Comparison of ENCODE assay signal across 16 mouse cellular contexts in genomic region chr2:173770620-173771019, GRCm38 (mm10). TPM values are rescaled to one million over a fixed set of nuclear protein-coding genes. Genes with fewer than 3 reads are reported as not detected.
DNase-seq lines count a peak whose midpoint lies in the region; ATAC-seq and TF ChIP-seq lines count a peak whose summit lies in the region.
"Had no signal": no experiment of that assay in that cellular context is flagged by ENCODE, and none has a peak within 500 bp of the region (broad histone marks: within the 10 kb centered on the region; RNA-seq: fewer than 3 reads in every experiment).

No protein-coding gene starts in this region.

- 75% methylated on average over 5 of the region's 5 CpGs for WGBS in heart, postnatal 0 days
- WGBS in heart, embryonic 10.5 days: 80% methylated on average over 5 of the region's 5 CpGs
- 55% methylated on average over 5 of the region's 5 CpGs for WGBS in hindbrain, postnatal 0 days

- H3K4me3 ChIP-seq in heart, postnatal 0 days (ENCODE audit: low read depth, low read length): no peak overlapping the region
- H3K4me3 ChIP-seq in heart, embryonic 10.5 days: no peak overlapping the region
- H3K4me3 ChIP-seq in hindbrain, postnatal 0 days (ENCODE audit: low read length): no peak overlapping the region
- H3K4me3 ChIP-seq: lung, embryonic 15.5 days had no signal

- H3K36me3 ChIP-seq in heart, postnatal 0 days (replicated peaks; ENCODE audit: control insufficient read depth, insufficient read depth, low read length): peaks cover 4% of the 10 kb centered on the region; the same call in 1 of the 2 replicates
- H3K36me3 ChIP-seq in heart, embryonic 10.5 days: peaks cover 12% of the 10 kb centered on the region; the same call in 1 of the 2 replicates
- no peaks in the 10 kb centered on the region for H3K36me3 ChIP-seq in hindbrain, postnatal 0 days (ENCODE audit: insufficient read depth, low read length)
- H3K36me3 ChIP-seq: lung, embryonic 15.5 days had no signal

- ATAC-seq in heart, postnatal 0 days (ENCODE audit: insufficient read depth, low read depth): no peak
- ATAC-seq in hindbrain, postnatal 0 days: no peak
- no peak for ATAC-seq in erythroid progenitor cell, adult 5-6 weeks (replicated peaks; ENCODE audit: low FRiP score, poor library complexity, severe bottlenecking)

- no peaks in the 10 kb centered on the region for H3K9me3 ChIP-seq in heart, postnatal 0 days (replicated peaks; ENCODE audit: control insufficient read depth, low read length)
- no peaks in the 10 kb centered on the region for H3K9me3 ChIP-seq in heart, embryonic 10.5 days
- H3K9me3 ChIP-seq in hindbrain, postnatal 0 days (ENCODE audit: low read length): no peaks in the 10 kb centered on the region
- H3K9me3 ChIP-seq: G1E; lung, embryonic 15.5 days had no signal

- H3K4me2 ChIP-seq in heart, postnatal 0 days (ENCODE audit: low read depth, low read length): no peak overlapping the region
- H3K4me2 ChIP-seq in hindbrain, postnatal 0 days (ENCODE audit: low read depth, low read length): no peak overlapping the region
- H3K4me2 ChIP-seq: lung, embryonic 15.5 days had no signal

- no peak for DNase-seq in heart, postnatal 0 days (ENCODE audit: low spot score)
- no peak for DNase-seq in heart, embryonic 10.5 days (ENCODE audit: low spot score)
- DNase-seq in 416B (ENCODE audit: low read depth): peak; percentile 44
- DNase-seq in WW6 (ENCODE audit: low read depth, low spot score): peak; percentile 28
- DNase-seq in hindbrain, postnatal 0 days (ENCODE audit: low spot score): no peak
- DNase-seq in left cerebral cortex, adult 18-20 months (ENCODE audit: low spot score in 2 of 2): no peak
- no peak for DNase-seq in thymus, postnatal 4 days
- DNase-seq: heart, postnatal 36 days; thymus, postnatal 36 days had no signal

- peaks cover 14% of the 10 kb centered on the region; the same call in 1 of the 2 replicates for H3K4me1 ChIP-seq in heart, postnatal 0 days (ENCODE audit: control insufficient read depth, insufficient read depth)
- H3K4me1 ChIP-seq in heart, embryonic 10.5 days: peaks cover 78% of the 10 kb centered on the region
- H3K4me1 ChIP-seq in hindbrain, postnatal 0 days (ENCODE audit: insufficient read depth, low read length): peaks cover 15% of the 10 kb centered on the region

- TF ChIP-seq CTCF in heart, postnatal 0 days (IDR thresholded peaks at IDR 0.05; ENCODE audit: low read depth): 0 out of 2 replicates have a peak, but pooled peaks have one; percentile 14
- TF ChIP-seq CTCF in hindbrain, postnatal 0 days (IDR thresholded peaks at IDR 0.05; ENCODE audit: low read depth): peak; percentile 51

- TF ChIP-seq EP300 in heart, postnatal 0 days (IDR thresholded peaks at IDR 0.05; ENCODE audit: low read depth): no peak

- no peaks in the 10 kb centered on the region for H3K27me3 ChIP-seq in heart, postnatal 0 days (ENCODE audit: control insufficient read depth, insufficient read depth, low read length)
- H3K27me3 ChIP-seq in heart, embryonic 10.5 days (ENCODE audit: insufficient read depth, poor library complexity, severe bottlenecking): no peaks in the 10 kb centered on the region
- no peaks in the 10 kb centered on the region for H3K27me3 ChIP-seq in hindbrain, postnatal 0 days (ENCODE audit: insufficient read depth, low read length)
- H3K27me3 ChIP-seq: lung, embryonic 15.5 days had no signal

- H3K9ac ChIP-seq in heart, postnatal 0 days (replicated peaks; ENCODE audit: low read depth, low read length): no peak overlapping the region
- no peak overlapping the region for H3K9ac ChIP-seq in hindbrain, postnatal 0 days (replicated peaks; ENCODE audit: low read length)
- H3K9ac ChIP-seq: lung, embryonic 15.5 days had no signal

- no peak overlapping the region for H3K27ac ChIP-seq in heart, postnatal 0 days (ENCODE audit: low read depth)
- no peak overlapping the region for H3K27ac ChIP-seq in heart, embryonic 10.5 days
- no peak overlapping the region for H3K27ac ChIP-seq in hindbrain, postnatal 0 days
- H3K27ac ChIP-seq: lung, embryonic 15.5 days had no signal

RNA-seq across cellular contexts. Expression of gene Vapb, which starts 33.3 kb away (rescaled TPM):
- 25.8 and 26.8 TPM in 2 replicates for total RNA-seq in heart, postnatal 0 days (2014; rRNA removed; ENCODE audit: low replicate concordance)
- 11.2 and 11.9 TPM in 2 replicates for polyA plus RNA-seq in heart, postnatal 0 days (2015; fragmentation: Nextera tagmentation; extraction: Ambion mirVana)
- polyA plus RNA-seq in heart, embryonic 10.5 days (2016; fragmentation: Nextera tagmentation; extraction: Ambion mirVana): 11.2 and 13.6 TPM in 2 replicates
- total RNA-seq in hindbrain, postnatal 0 days (2014; rRNA removed): 31.4 and 34.1 TPM in 2 replicates
- 15.8 and 18.8 TPM in 2 replicates for polyA plus RNA-seq in hindbrain, postnatal 0 days (2015; fragmentation: Nextera tagmentation; extraction: Ambion mirVana)
- total RNA-seq in erythroid progenitor cell, adult 5-6 weeks (2015; ENCODE audit: low replicate concordance): 3.6 and 5.9 TPM in 2 replicates
- 19.5 and 21.2 TPM in 2 replicates for total RNA-seq in erythroid progenitor cell, adult 5-6 weeks (2017; ENCODE audit: low replicate concordance)
- total RNA-seq in left cerebral cortex, adult 18-20 months (2021): 100 to 1,000 TPM; 121 to 132 TPM

RNA-seq across cellular contexts. Expression of gene 1700010B08Rik, which starts 51.4 kb away (rescaled TPM):
- not detected in 2 replicates for total RNA-seq in heart, postnatal 0 days (2014; rRNA removed; ENCODE audit: low replicate concordance)
- polyA plus RNA-seq in heart, postnatal 0 days (2015; fragmentation: Nextera tagmentation; extraction: Ambion mirVana): not detected in 2 replicates
- not detected in 2 replicates for polyA plus RNA-seq in heart, embryonic 10.5 days (2016; fragmentation: Nextera tagmentation; extraction: Ambion mirVana)
- total RNA-seq in hindbrain, postnatal 0 days (2014; rRNA removed): not detected in 2 replicates
- polyA plus RNA-seq in hindbrain, postnatal 0 days (2015; fragmentation: Nextera tagmentation; extraction: Ambion mirVana): not detected in 2 replicates
- total RNA-seq in erythroid progenitor cell, adult 5-6 weeks (2015; ENCODE audit: low replicate concordance): not detected in 2 replicates
- not detected in 2 replicates for total RNA-seq in erythroid progenitor cell, adult 5-6 weeks (2017; ENCODE audit: low replicate concordance)
- total RNA-seq in left cerebral cortex, adult 18-20 months (2021): not detected
- total RNA-seq: G1E; gastrocnemius, postnatal 4 days; heart, postnatal 36 days; neutrophil, adult 5-6 weeks had no signal
- polyA plus RNA-seq: embryonic facial prominence, embryonic 11.5 days; G1E; lung, embryonic 15.5 days; spleen, adult 2 months had no signal

Comparison
In these comparisons a context has a peak if more than half of its experiments do, and no peak if none do; other contexts are left out.
1. DNase-seq: peak in 416B (single experiment) and WW6 (single experiment); none in heart, postnatal 0 days (single experiment), heart, embryonic 10.5 days (single experiment), hindbrain, postnatal 0 days (single experiment), left cerebral cortex, adult 18-20 months (0 of 2) and thymus, postnatal 4 days (single experiment).